Mouse (Mus musculus) layer of hippocampus, adult 2 months (tissue): Measurements from ENCODE around the gene Kcnk5. TPM values are rescaled to one million over a fixed set of nuclear protein-coding genes. Genes with fewer than 3 reads are reported as not detected.

Experiments used
- DNase-seq, 2 experiments: peaks; one replicate each; pipeline ENCODE4 v3.0.0; 2022; ENCODE audit warnings: low spot score in 2 of 2
- H3K27ac ChIP-seq: fragments of 200-600 bp; 2 replicates; pipeline ENCODE4 v1.8.1; 2022
- H3K4me3 ChIP-seq: fragments of 200-600 bp; 2 replicates; pipeline ENCODE4 v1.8.1; 2022; ENCODE audit warnings: mild to moderate bottlenecking
- CTCF ChIP-seq: fragments of 200-600 bp; conservative IDR thresholded peaks from 2 replicates; pipeline ENCODE4 v1.8.1; 2022; ENCODE audit warnings: antibody characterized with exemption, mild to moderate bottlenecking, moderate library complexity
- total RNA-seq, 2 experiments: library from RNA; stranded (reverse); gene quantifications; 2 replicates each; pipeline ENCODE4 v1.2.3; 2021

Gene Kcnk5
- total RNA-seq, 2 experiments from 2014 or later, result 0.10 to 0.23 TPM

- DNase-seq, result no peak
- TF ChIP-seq CTCF, result no peak
- Histone ChIP-seq H3K4me3 (no peak overlapping the region), H3K27ac (no peak overlapping the region)
Observed at GRCm38 (mm10) chr14:20148514-20148913, 33.1 kb downstream of the Kcnk5 start.

GRCm38 (mm10) chr14:20147854-20148253, 33.8 kb downstream of the Kcnk5 start:
- no peak for DNase-seq
- no peak overlapping the region for H3K27ac ChIP-seq
- no peak for TF ChIP-seq CTCF
- H3K4me3 ChIP-seq, result no peak overlapping the region

- H3K27ac ChIP-seq, result peak overlapping the region; percentile 54
- no peak overlapping the region for H3K4me3 ChIP-seq
- peak; percentile 23 to 41 for DNase-seq
- TF ChIP-seq CTCF, result no peak
Observed at GRCm38 (mm10) chr14:20144093-20144492, 37.5 kb downstream of the Kcnk5 start.

DNA sequence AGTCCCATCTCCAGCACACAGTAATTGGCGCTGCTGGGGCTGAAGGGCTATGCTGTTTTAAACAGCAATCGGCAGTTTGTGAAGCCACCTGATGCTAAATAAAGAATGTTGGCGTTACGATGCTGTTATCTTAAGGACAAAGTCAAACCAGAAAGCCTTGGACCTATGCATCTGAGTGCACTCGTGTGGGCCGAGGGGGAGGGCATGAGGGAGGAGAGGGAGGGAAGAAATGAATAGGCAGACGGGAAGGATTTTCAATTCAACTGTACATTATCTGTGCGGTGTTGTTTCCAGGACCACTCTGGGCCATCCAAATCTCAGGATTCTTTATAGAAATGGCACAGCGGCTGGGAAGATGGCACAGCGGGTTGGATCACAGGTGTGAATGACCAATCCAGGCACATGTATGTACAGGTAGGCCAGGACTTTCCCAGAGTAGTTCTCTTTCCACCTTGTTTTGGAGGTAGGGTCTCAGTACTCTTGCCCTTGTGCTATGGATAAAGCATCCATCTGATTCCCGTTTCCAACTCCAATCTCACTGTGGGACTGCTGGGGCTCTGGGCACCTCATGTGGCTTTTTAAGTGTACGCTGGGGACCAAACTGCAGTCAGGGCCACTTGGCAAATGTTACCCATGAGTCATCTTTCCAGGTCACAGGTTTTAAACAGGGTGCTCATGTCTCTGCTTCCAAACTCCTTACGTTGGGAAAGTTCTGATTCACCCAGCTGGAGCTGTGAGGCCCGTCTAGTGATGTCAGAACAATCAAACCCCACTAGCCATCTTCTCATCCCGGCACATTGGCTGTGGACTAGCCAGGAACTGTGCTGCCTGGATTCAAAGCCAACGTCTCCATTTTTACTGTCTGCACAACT, 42.9 kb downstream of the Kcnk5 start, which contains the start of gene Saysd1:
Gene Saysd1, minus strand, starts transcription at position 51 of the 872 bp plus-strand sequence.
- DNase-seq, result no peak
- no peak within 1 kb of the TSS for H3K4me3 ChIP-seq
- no peak within 1 kb of the TSS for H3K27ac ChIP-seq
- no peak for TF ChIP-seq CTCF

- no peak for TF ChIP-seq CTCF
- Histone ChIP-seq H3K4me3 (no peak overlapping the region), H3K27ac (no peak overlapping the region)
- DNase-seq, result no peak
Observed at GRCm38 (mm10) chr14:20134965-20135671, 46.5 kb downstream of the Kcnk5 start.

GRCm38 (mm10) chr14:20128162-20128561, 53.4 kb downstream of the Kcnk5 start:
- DNase-seq, result no peak
- Histone ChIP-seq H3K4me3 (no peak overlapping the region), H3K27ac (no peak overlapping the region)
- no peak for TF ChIP-seq CTCF

DNA sequence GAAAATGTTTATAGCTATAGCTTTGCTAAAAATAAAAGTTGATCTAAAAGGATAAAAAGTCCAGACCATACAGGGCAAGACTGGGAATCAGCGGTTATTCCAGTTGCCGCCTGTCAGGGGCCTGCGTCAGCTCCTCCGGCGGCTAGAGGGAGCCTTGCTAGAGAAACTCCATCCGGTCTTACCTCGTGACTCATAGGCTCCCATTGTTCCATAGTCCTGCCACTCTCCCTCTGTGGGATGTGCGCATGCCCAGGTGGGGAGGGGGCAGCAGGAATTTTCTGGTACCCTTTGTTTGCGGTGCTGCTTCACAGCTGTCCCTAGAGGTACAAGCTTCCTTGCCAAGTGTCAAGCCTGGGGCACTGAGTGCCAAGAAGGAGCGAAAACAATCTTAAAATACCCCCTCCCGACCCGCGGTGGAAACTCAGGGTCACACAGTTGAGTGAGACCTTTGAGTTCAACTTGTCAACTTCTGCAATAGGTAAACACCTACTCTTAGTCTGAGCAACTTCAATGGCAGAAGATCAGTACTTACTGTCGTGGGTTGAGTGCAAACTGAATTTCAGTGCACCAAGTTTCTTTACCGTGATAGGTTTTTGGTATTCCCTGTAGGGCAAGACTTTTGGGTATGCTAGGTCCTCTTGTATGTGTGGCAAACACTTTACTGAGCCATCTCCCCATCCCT, 54.1 kb downstream of the Kcnk5 start:
- no peak overlapping the region for H3K4me3 ChIP-seq
- no peak overlapping the region for H3K27ac ChIP-seq
- TF ChIP-seq CTCF, result no peak
- DNase-seq, result no peak

DNA sequence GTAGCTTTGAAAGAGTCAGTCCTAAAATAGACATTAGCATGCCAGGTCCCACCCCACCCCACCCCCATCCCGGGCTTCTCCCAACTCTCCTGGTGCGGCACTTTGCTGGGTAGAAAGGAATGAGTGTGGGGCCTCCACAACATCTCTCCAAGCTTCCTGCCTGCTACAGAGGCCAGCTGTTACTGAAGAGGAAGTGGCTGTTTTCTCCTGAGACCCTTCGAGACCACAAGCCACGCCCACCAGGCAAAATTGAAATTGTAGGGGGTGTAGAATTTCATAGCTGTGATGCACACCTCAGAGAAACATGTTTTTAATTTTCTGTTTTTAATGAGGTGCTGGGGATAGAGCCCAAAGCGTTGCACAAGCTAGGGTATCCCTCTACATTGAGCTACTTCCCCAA, 60.7 kb downstream of the Kcnk5 start:
- Histone ChIP-seq H3K27ac (no peak overlapping the region), H3K4me3 (no peak overlapping the region)
- no peak for DNase-seq
- no peak for TF ChIP-seq CTCF

GRCm38 (mm10) chr14:20120012-20120411, 61.6 kb downstream of the Kcnk5 start:
- TF ChIP-seq CTCF, result no peak
- H3K27ac ChIP-seq, result no peak overlapping the region
- DNase-seq, result no peak
- H3K4me3 ChIP-seq, result no peak overlapping the region

GRCm38 (mm10) chr14:20116149-20116605, 65.4 kb downstream of the Kcnk5 start:
- Histone ChIP-seq H3K4me3 (no peak overlapping the region), H3K27ac (no peak overlapping the region)
- no peak for TF ChIP-seq CTCF
- no peak for DNase-seq

- no peak for TF ChIP-seq CTCF
- H3K27ac ChIP-seq, result no peak overlapping the region
- no peak overlapping the region for H3K4me3 ChIP-seq
- DNase-seq, result no peak
Observed at GRCm38 (mm10) chr14:20114951-20115350, 66.7 kb downstream of the Kcnk5 start.

- H3K27ac ChIP-seq, result no peak overlapping the region
- peak; percentile 97 for TF ChIP-seq CTCF
- DNase-seq, result peak; percentile 74 to 92
Observed at GRCm38 (mm10) chr14:20113964-20114363, 67.6 kb downstream of the Kcnk5 start.

More at GRCm38 (mm10) chr14:20113964-20114363, 67.6 kb downstream of the Kcnk5 start:
- no peak overlapping the region for H3K4me3 ChIP-seq
